Mouse (Mus musculus) forebrain, embryonic 10.5 days (tissue): ENCODE measurements around the gene Dgkb. TPM values are rescaled to one million over a fixed set of nuclear protein-coding genes. Genes with fewer than 3 reads are reported as not detected.

Experiments
- DNase-seq: peaks from one replicate; pipeline ENCODE4 v3.0.0-alpha.2; 2017; ENCODE audit warnings: low spot score; ENCODE audit errors: extremely low spot score
- H3K27ac ChIP-seq: fragments of 300-500 bp; sonication (generic); 2 replicates; pipeline ENCODE4 v1.5.1; 2016; ENCODE audit warnings: mild to moderate bottlenecking
- H3K27me3 ChIP-seq: fragments of 300-500 bp; sonication (generic); 2 replicates; pipeline ENCODE4 v1.6.1; 2016; ENCODE audit warnings: mild to moderate bottlenecking; ENCODE audit not compliant: poor library complexity, severe bottlenecking
- H3K36me3 ChIP-seq: fragments of 300-500 bp; sonication (generic); replicated peaks from 2 replicates; pipeline ENCODE4 v1.6.1; 2016; ENCODE audit warnings: mild to moderate bottlenecking, moderate library complexity
- H3K4me1 ChIP-seq: fragments of 300-500 bp; sonication (generic); 2 replicates; pipeline ENCODE4 v1.6.1; 2016
- H3K4me3 ChIP-seq: fragments of 300-500 bp; sonication (generic); 2 replicates; pipeline ENCODE4 v1.5.1; 2016; ENCODE audit warnings: mild to moderate bottlenecking, moderate library complexity
- H3K9me3 ChIP-seq: fragments of 300-500 bp; sonication (generic); 2 replicates; pipeline ENCODE4 v1.6.1; 2016; ENCODE audit warnings: mild to moderate bottlenecking, moderate library complexity
- WGBS: fragments of 180-500 bp; shearing (Covaris S2); methylation state at CpG from one replicate; pipeline ENCODE4 v1.1.7; 2016; 5-methylcytosine and 5-hydroxymethylcytosine counted together
- polyA plus RNA-seq: library from polyadenylated mRNA; unstranded; fragments of >200 nt; fragmentation: Nextera tagmentation; extraction: Ambion mirVana; gene quantifications from 2 replicates; pipeline ENCODE4 v1.2.1, GENCODE M21; 2016

The Dgkb gene
- polyA plus RNA-seq, 1 experiment from 2014 or later: 0.55 TPM

- peaks cover 18% of the 10 kb centered on the region for H3K4me1 ChIP-seq
- H3K27ac ChIP-seq: no peak overlapping the region
- H3K9me3 ChIP-seq: no peaks in the 10 kb centered on the region
- 43% methylated on average over 1 of the region's 1 CpGs for WGBS
- no peak for DNase-seq
- H3K4me3 ChIP-seq: no peak overlapping the region
- H3K27me3 ChIP-seq: peaks cover 11% of the 10 kb centered on the region; the same call in 1 of the 2 replicates
- no peaks in the 10 kb centered on the region for H3K36me3 ChIP-seq
These were observed 510.3 kb downstream of the Dgkb start for GRCm38 (mm10) chr12:38327729-38328271.

DNA sequence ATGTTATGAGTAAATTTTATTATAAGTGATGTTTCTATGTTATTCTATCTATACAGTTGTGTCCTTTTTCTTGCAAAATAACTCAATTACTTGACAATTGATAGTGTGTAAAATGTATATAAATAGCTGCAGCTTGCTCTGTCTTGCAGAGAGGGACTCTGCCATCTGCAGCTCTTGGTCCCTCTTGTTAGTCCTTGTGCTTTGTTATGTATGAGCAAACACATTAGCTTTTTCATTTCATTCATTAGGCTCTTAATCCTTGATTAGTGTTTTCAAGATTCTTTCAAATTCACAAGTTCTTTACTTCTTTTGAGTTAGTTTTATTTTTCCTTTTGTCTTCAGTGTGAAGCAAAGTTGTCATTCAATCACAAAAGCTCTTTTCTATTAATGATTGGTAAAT lies 511.3 kb downstream of the Dgkb start:
- H3K4me3 ChIP-seq: no peak overlapping the region
- no peak overlapping the region for H3K27ac ChIP-seq
- DNase-seq: no peak
- H3K36me3 ChIP-seq: no peaks in the 10 kb centered on the region
- H3K27me3 ChIP-seq: peaks cover 11% of the 10 kb centered on the region; the same call in 1 of the 2 replicates
- H3K4me1 ChIP-seq: peaks cover 18% of the 10 kb centered on the region
- H3K9me3 ChIP-seq: no peaks in the 10 kb centered on the region

DNA sequence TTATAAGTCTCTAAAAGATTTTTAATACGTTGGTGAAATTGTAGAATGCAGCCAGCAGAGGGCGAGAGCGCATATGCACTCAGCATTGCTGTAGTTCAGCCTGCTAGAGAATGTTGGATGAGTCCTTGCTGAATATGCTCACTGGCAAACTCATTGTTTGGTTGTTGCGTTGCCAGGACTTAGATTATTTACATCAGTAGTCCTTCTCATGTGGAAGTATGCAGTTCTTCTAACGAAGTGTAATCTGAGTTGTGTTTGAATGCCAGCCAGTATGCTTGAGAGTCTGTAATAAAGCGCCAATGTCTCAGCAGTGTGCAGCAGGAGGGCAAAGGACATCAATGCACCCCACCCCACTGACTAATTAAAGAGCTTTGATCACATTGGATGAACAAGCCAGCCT lies 525.1 kb downstream of the Dgkb start:
- H3K4me1 ChIP-seq: peaks cover 7% of the 10 kb centered on the region
- no peaks in the 10 kb centered on the region for H3K36me3 ChIP-seq
- no peaks in the 10 kb centered on the region for H3K27me3 ChIP-seq
- DNase-seq: peak; percentile 47
- 9% methylated on average over 6 of the region's 6 CpGs for WGBS
- no peaks in the 10 kb centered on the region for H3K9me3 ChIP-seq
- H3K27ac ChIP-seq: no peak overlapping the region
- H3K4me3 ChIP-seq: no peak overlapping the region

DNA sequence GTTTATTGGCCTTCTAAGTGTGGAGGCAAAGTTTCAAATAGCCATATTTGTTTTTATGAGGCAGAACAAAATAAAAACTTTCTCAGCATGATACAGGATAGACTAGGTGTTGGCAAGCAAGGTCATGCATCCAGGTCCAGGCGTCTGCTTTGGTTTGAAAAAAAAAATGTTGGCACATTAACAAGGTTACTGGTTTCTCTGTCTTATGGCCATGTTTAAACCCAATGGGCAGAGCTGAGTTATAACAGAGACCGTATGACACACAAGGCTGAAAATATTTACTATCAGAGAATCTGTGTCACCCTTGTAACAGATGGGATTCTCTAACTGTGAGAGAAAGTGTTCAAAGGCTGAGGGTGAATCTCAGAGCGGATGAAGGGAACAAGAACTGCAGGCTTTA lies 535.0 kb downstream of the Dgkb start:
- no peaks in the 10 kb centered on the region for H3K36me3 ChIP-seq
- no peaks in the 10 kb centered on the region for H3K27me3 ChIP-seq
- H3K4me1 ChIP-seq: no peaks in the 10 kb centered on the region
- no peak overlapping the region for H3K4me3 ChIP-seq
- H3K9me3 ChIP-seq: no peaks in the 10 kb centered on the region
- WGBS: 95% methylated on average over 3 of the region's 3 CpGs
- no peak overlapping the region for H3K27ac ChIP-seq
- DNase-seq: no peak

DNA sequence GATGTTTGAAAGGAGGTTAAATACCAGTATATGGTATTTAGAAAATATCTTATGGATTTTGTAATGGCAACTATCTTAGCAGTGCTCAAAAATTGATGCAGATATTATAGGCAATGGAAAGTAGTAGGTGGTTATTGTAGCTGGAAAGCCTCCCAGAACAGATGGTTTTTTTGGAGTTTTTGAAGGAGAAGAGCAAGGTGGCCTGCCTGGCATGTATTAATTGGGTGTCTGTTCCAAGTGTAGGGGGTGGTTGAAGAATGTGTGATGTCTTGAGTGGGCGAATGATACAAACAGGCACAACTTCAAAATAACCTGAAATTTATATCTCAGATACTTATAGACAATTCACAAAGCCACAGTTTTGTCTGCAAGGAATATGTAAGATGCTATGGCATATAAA lies 538.9 kb downstream of the Dgkb start:
- Histone ChIP-seq H3K27me3 (no peaks in the 10 kb centered on the region), H3K27ac (no peak overlapping the region), H3K4me1 (no peaks in the 10 kb centered on the region), H3K9me3 (no peaks in the 10 kb centered on the region), H3K4me3 (no peak overlapping the region), H3K36me3 (no peaks in the 10 kb centered on the region)
- 82% methylated on average over 1 of the region's 1 CpGs for WGBS
- DNase-seq: no peak

- no peak overlapping the region for H3K27ac ChIP-seq
- no peaks in the 10 kb centered on the region for H3K27me3 ChIP-seq
- 80% methylated on average over 4 of the region's 4 CpGs for WGBS
- H3K9me3 ChIP-seq: no peaks in the 10 kb centered on the region
- DNase-seq: no peak
- H3K4me3 ChIP-seq: no peak overlapping the region
- H3K4me1 ChIP-seq: no peaks in the 10 kb centered on the region
- H3K36me3 ChIP-seq: no peaks in the 10 kb centered on the region
These were observed 544.0 kb downstream of the Dgkb start for GRCm38 (mm10) chr12:38361491-38361890.

GRCm38 (mm10) chr12:38371597-38371996 lies 554.1 kb downstream of the Dgkb start:
- DNase-seq: no peak
- 80% methylated on average over 2 of the region's 2 CpGs for WGBS
- no peaks in the 10 kb centered on the region for H3K27me3 ChIP-seq
- no peaks in the 10 kb centered on the region for H3K4me1 ChIP-seq
- H3K36me3 ChIP-seq: no peaks in the 10 kb centered on the region
- H3K9me3 ChIP-seq: no peaks in the 10 kb centered on the region
- no peak overlapping the region for H3K27ac ChIP-seq
- H3K4me3 ChIP-seq: no peak overlapping the region

- H3K27me3 ChIP-seq: no peaks in the 10 kb centered on the region
- H3K4me3 ChIP-seq: no peak overlapping the region
- no peaks in the 10 kb centered on the region for H3K4me1 ChIP-seq
- no peaks in the 10 kb centered on the region for H3K36me3 ChIP-seq
- no peak for DNase-seq
- H3K27ac ChIP-seq: no peak overlapping the region
- WGBS: 86% methylated on average over 3 of the region's 3 CpGs
- H3K9me3 ChIP-seq: no peaks in the 10 kb centered on the region
These were observed 556.6 kb downstream of the Dgkb start for GRCm38 (mm10) chr12:38374159-38374558.

- H3K36me3 ChIP-seq: no peaks in the 10 kb centered on the region
These were observed 568.4 kb downstream of the Dgkb start for GRCm38 (mm10) chr12:38385942-38386341.

GRCm38 (mm10) chr12:38386991-38387390 lies 569.5 kb downstream of the Dgkb start:
- DNase-seq: no peak
- 89% methylated on average over 1 of the region's 1 CpGs for WGBS
- no peaks in the 10 kb centered on the region for H3K36me3 ChIP-seq

More at GRCm38 (mm10) chr12:38385942-38386341, 568.4 kb downstream of the Dgkb start:
- no peaks in the 10 kb centered on the region for H3K27me3 ChIP-seq
- H3K27ac ChIP-seq: no peak overlapping the region
- H3K9me3 ChIP-seq: no peaks in the 10 kb centered on the region
- no peak for DNase-seq
- H3K4me1 ChIP-seq: no peaks in the 10 kb centered on the region
- H3K4me3 ChIP-seq: no peak overlapping the region
- WGBS: 83% methylated on average over 6 of the region's 6 CpGs

GRCm38 (mm10) chr12:38387654-38388053 lies 570.1 kb downstream of the Dgkb start:
- no peak overlapping the region for H3K27ac ChIP-seq
- no peaks in the 10 kb centered on the region for H3K4me1 ChIP-seq
- no peak overlapping the region for H3K4me3 ChIP-seq
- WGBS: 91% methylated on average over 2 of the region's 2 CpGs
- no peaks in the 10 kb centered on the region for H3K27me3 ChIP-seq
- H3K36me3 ChIP-seq: no peaks in the 10 kb centered on the region
- H3K9me3 ChIP-seq: no peaks in the 10 kb centered on the region
- no peak for DNase-seq

More at GRCm38 (mm10) chr12:38386991-38387390, 569.5 kb downstream of the Dgkb start:
- no peaks in the 10 kb centered on the region for H3K4me1 ChIP-seq
- no peak overlapping the region for H3K27ac ChIP-seq
- no peak overlapping the region for H3K4me3 ChIP-seq
- H3K27me3 ChIP-seq: no peaks in the 10 kb centered on the region
- no peaks in the 10 kb centered on the region for H3K9me3 ChIP-seq

DNA sequence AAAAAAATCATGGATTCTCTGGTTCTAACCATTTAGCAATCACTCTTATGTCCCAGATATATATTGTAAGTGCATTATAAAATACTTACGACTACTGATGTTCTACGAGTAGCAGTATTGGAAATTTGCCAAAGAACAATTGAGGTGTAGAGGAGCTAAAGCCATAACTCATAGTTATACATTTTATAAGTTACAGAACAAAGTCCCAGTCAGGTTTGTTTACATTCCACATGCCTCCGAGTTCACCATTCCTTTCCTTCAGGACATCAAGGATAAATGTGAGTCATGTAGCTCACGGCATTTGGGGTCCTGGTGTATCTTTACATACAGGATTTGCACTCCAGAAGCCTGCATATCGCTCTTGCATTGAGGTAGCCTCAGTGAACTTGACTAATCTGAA lies 570.7 kb downstream of the Dgkb start:
- H3K9me3 ChIP-seq: no peaks in the 10 kb centered on the region
- 87% methylated on average over 5 of the region's 5 CpGs for WGBS
- no peak overlapping the region for H3K4me3 ChIP-seq
- no peak for DNase-seq
- no peaks in the 10 kb centered on the region for H3K4me1 ChIP-seq
- no peak overlapping the region for H3K27ac ChIP-seq
- no peaks in the 10 kb centered on the region for H3K27me3 ChIP-seq
- no peaks in the 10 kb centered on the region for H3K36me3 ChIP-seq

DNA sequence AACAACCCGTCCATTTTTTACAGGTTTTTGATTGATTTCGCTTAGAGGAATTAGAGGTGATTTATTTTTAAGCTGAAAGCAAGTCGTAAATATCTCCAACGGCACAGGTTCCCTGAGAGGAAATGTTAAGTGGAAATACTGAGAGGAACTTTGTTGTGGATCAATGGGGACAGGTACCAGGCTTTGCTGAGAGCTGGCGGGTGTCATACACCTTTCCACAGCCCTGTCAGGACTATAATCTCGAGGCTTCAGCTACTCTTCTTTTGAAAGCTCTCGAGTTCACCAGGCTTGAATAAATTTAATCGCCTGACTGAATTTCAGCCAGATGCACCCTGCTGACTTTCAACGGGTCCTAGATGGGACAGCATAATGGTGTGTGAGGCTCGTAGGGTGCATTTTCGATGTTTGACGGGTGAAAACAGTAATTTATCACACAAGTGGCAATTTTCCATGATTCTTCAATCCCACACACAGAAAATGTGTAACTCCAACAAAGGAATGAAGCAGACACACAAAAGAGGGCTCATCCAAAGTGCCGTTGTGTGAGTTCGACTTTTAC lies 580.3 kb downstream of the Dgkb start:
- Histone ChIP-seq H3K4me1 (no peaks in the 10 kb centered on the region), H3K4me3 (no peak overlapping the region), H3K36me3 (no peaks in the 10 kb centered on the region), H3K27me3 (no peaks in the 10 kb centered on the region), H3K27ac (no peak overlapping the region), H3K9me3 (no peaks in the 10 kb centered on the region)
- DNase-seq: no peak
- WGBS: 66% methylated on average over 14 of the region's 14 CpGs

DNA sequence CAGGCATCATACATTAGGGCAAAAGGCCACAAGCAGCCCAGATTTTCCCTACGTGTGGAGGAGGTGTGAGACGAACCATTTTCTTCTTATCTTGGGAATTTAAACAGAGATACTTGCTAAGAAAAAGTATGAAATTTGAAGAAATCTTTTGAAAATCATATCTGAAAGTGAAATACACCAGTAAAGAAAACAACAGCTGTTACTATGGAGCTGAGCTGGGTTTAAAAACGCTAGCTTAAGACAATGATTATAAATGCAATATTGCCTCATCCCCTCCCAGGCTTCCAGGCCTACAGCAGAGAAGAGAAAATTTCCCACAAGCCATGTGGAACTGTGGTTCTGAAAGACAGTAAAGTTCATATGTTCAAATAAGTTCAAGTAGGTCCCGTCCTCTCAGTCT lies 582.6 kb downstream of the Dgkb start:
- no peaks in the 10 kb centered on the region for H3K9me3 ChIP-seq
- 84% methylated on average over 4 of the region's 4 CpGs for WGBS
- no peaks in the 10 kb centered on the region for H3K27me3 ChIP-seq
- H3K27ac ChIP-seq: no peak overlapping the region
- no peaks in the 10 kb centered on the region for H3K4me1 ChIP-seq
- no peaks in the 10 kb centered on the region for H3K36me3 ChIP-seq
- no peak overlapping the region for H3K4me3 ChIP-seq
- no peak for DNase-seq
